Mouse (Mus musculus) brain, adult 2 months (tissue): Measurements from ENCODE around the gene Ppp1r12b.
A peak's percentile ranks its signal among the peaks of the same experiment; 100 is the strongest.

Experiments
- DNase-seq: peaks from one replicate; pipeline ENCODE4 v3.0.0; 2011; ENCODE audit warnings: low read depth, low spot score

The Ppp1r12b gene

GRCm38 (mm10) chr1:134763776-134764438 lies 191.8 kb downstream of the Ppp1r12b start:
- DNase-seq: no peak

GRCm38 (mm10) chr1:134763250-134763649 lies 192.5 kb downstream of the Ppp1r12b start:
- no peak for DNase-seq

GRCm38 (mm10) chr1:134761534-134761933 lies 194.2 kb downstream of the Ppp1r12b start:
- no peak for DNase-seq

GRCm38 (mm10) chr1:134760642-134761041 lies 195.1 kb downstream of the Ppp1r12b start:
- no peak for DNase-seq

- peak; percentile 36 for DNase-seq
These were observed 196.6 kb downstream of the Ppp1r12b start for GRCm38 (mm10) chr1:134759133-134759532.

GRCm38 (mm10) chr1:134757230-134757629 lies 198.5 kb downstream of the Ppp1r12b start:
- DNase-seq: peak; percentile 47

- DNase-seq: peak; percentile 61
These were observed 199.4 kb downstream of the Ppp1r12b start for GRCm38 (mm10) chr1:134756190-134756873.

- DNase-seq: no peak
These were observed 200.1 kb downstream of the Ppp1r12b start for GRCm38 (mm10) chr1:134755548-134756189.

- no peak for DNase-seq
These were observed 200.9 kb downstream of the Ppp1r12b start for GRCm38 (mm10) chr1:134754818-134755217.

GRCm38 (mm10) chr1:134753751-134754630 lies 201.8 kb downstream of the Ppp1r12b start:
- peak; percentile 55 for DNase-seq

- DNase-seq: no peak
These were observed 203.3 kb downstream of the Ppp1r12b start for GRCm38 (mm10) chr1:134752447-134752846.

GRCm38 (mm10) chr1:134749889-134750288 lies 205.9 kb downstream of the Ppp1r12b start:
- peak; percentile 83 for DNase-seq

- DNase-seq: no peak
These were observed 208.2 kb downstream of the Ppp1r12b start for GRCm38 (mm10) chr1:134747236-134748174.

GRCm38 (mm10) chr1:134745648-134746047 lies 210.1 kb downstream of the Ppp1r12b start:
- peak; percentile 50 for DNase-seq

- no peak for DNase-seq
These were observed 213.6 kb downstream of the Ppp1r12b start for GRCm38 (mm10) chr1:134741946-134742661.

GRCm38 (mm10) chr1:134741433-134741832 lies 214.3 kb downstream of the Ppp1r12b start:
- peak; percentile 37 for DNase-seq

- peak; percentile 50 for DNase-seq
These were observed 218.3 kb downstream of the Ppp1r12b start for GRCm38 (mm10) chr1:134737463-134737862.

GRCm38 (mm10) chr1:134733659-134734058 lies 222.1 kb downstream of the Ppp1r12b start:
- DNase-seq: no peak

- DNase-seq: peak; percentile 56
These were observed 228.5 kb downstream of the Ppp1r12b start for GRCm38 (mm10) chr1:134727256-134727655.

- no peak for DNase-seq
These were observed 229.3 kb downstream of the Ppp1r12b start for GRCm38 (mm10) chr1:134726480-134726879.
